Mouse (Mus musculus) kidney, adult 2 months (tissue): Measurements from ENCODE around the gene Prph. TPM values are rescaled to one million over a fixed set of nuclear protein-coding genes. Genes with fewer than 3 reads are reported as not detected.
"Not testable (repeated sequence)": the region's sequence is repeated elsewhere in the genome, so short reads cannot be mapped to it uniquely, and the experiment has no call there.

Source experiments
- DNase-seq: peaks from one replicate; pipeline ENCODE4 v3.0.0; 2021
- H3K27ac ChIP-seq: fragments of 200-500 bp; 2 replicates; pipeline ENCODE4 v1.5.1; 2012; ENCODE audit warnings: low read depth, low read length, control low read depth, inconsistent platforms; ENCODE audit not compliant: insufficient read depth
- H3K27me3 ChIP-seq: fragments of 200-500 bp; replicated peaks from 2 replicates; pipeline ENCODE4 v1.6.1; 2012; ENCODE audit warnings: mild to moderate bottlenecking, moderate library complexity, low read length, inconsistent platforms; ENCODE audit not compliant: control insufficient read depth, insufficient read depth
- H3K36me3 ChIP-seq: fragments of 200-500 bp; 2 replicates; pipeline ENCODE4 v1.6.1; 2012; ENCODE audit warnings: mild to moderate bottlenecking, moderate library complexity, low read length, inconsistent platforms; ENCODE audit not compliant: control insufficient read depth, insufficient read depth
- H3K4me1 ChIP-seq: fragments of 200-500 bp; 2 replicates; pipeline ENCODE4 v1.6.1; 2011; ENCODE audit warnings: low read length; ENCODE audit not compliant: control insufficient read depth, insufficient read depth
- H3K4me3 ChIP-seq: fragments of 200-500 bp; 2 replicates; pipeline ENCODE4 v1.5.1; 2011; ENCODE audit warnings: mild to moderate bottlenecking, low read depth, low read length, control low read depth; ENCODE audit not compliant: insufficient read depth
- CTCF ChIP-seq: fragments of 200-500 bp; conservative IDR thresholded peaks from 2 replicates; pipeline ENCODE4 v1.5.1; 2011; ENCODE audit warnings: low read depth, mild to moderate bottlenecking, control low read depth, low read length, moderate library complexity, mixed read lengths; ENCODE audit not compliant: insufficient read depth, insufficient read length
- POLR2A ChIP-seq: fragments of 200-500 bp; IDR thresholded peaks from one replicate; pipeline ENCODE4 v1.6.1; 2011; ENCODE audit warnings: low read depth, low read length, control low read depth
- WGBS: fragments of 180-500 bp; shearing (Covaris S2); methylation state at CpG from one replicate; pipeline ENCODE4 v1.1.7; 2018; 5-methylcytosine and 5-hydroxymethylcytosine counted together
- polyA plus RNA-seq: library from polyadenylated mRNA; depleted of rRNA; stranded (reverse); fragments of >200 nt; gene quantifications from 2 replicates; pipeline ENCODE4 v1.2.3, GENCODE M21; 2012

Prph gene
- polyA plus RNA-seq, 1 experiment = 3.2 TPM

- Histone ChIP-seq H3K4me3 (no peak overlapping the region), H3K27ac (no peak overlapping the region), H3K27me3 (no peaks in the 10 kb centered on the region), H3K4me1 (peaks cover 2% of the 10 kb centered on the region; the same call in 1 of the 2 replicates), H3K36me3 (peaks cover 3% of the 10 kb centered on the region; the same call in 1 of the 2 replicates)
- 71% methylated on average over 26 of the region's 26 CpGs for WGBS
- TF ChIP-seq CTCF = 0 out of 2 replicates have a peak, but pooled peaks have one; percentile 33
- TF ChIP-seq POLR2A = no peak
- no peak for DNase-seq
Measured at GRCm38 (mm10) chr15:99039996-99040919, 14.7 kb upstream of the Prph start.

GRCm38 (mm10) chr15:99040920-99041856 lies 13.8 kb upstream of the Prph start:
- H3K27me3 ChIP-seq = no peaks in the 10 kb centered on the region
- H3K4me3 ChIP-seq = no peak overlapping the region
- 25% methylated on average over 21 of the region's 21 CpGs for WGBS
- no peaks in the 10 kb centered on the region; the same call in 1 of the 2 replicates for H3K36me3 ChIP-seq
- TF ChIP-seq CTCF = no peak
- no peak for TF ChIP-seq POLR2A
- peak; percentile 43 for DNase-seq
- no peak overlapping the region for H3K27ac ChIP-seq
- peaks cover 2% of the 10 kb centered on the region; the same call in 1 of the 2 replicates for H3K4me1 ChIP-seq

- no peaks in the 10 kb centered on the region for H3K36me3 ChIP-seq
- 81% methylated on average over 5 of the region's 5 CpGs for WGBS
- H3K4me1 ChIP-seq = peaks cover 2% of the 10 kb centered on the region; the same call in 1 of the 2 replicates
- no peak overlapping the region for H3K4me3 ChIP-seq
- no peaks in the 10 kb centered on the region for H3K27me3 ChIP-seq
- no peak overlapping the region for H3K27ac ChIP-seq
- TF ChIP-seq POLR2A = no peak
- no peak for TF ChIP-seq CTCF
- no peak for DNase-seq
Measured at GRCm38 (mm10) chr15:99042334-99042733, 12.6 kb upstream of the Prph start.

- Histone ChIP-seq H3K36me3 (no peaks in the 10 kb centered on the region), H3K4me3 (no peak overlapping the region), H3K4me1 (peaks cover 2% of the 10 kb centered on the region; the same call in 1 of the 2 replicates), H3K27me3 (no peaks in the 10 kb centered on the region), H3K27ac (no peak overlapping the region)
- peak; percentile 81 for DNase-seq
- 31% methylated on average over 3 of the region's 3 CpGs for WGBS
- TF ChIP-seq CTCF (no peak), POLR2A (no peak)
Measured at GRCm38 (mm10) chr15:99044854-99045253, 10.1 kb upstream of the Prph start.

GRCm38 (mm10) chr15:99045734-99046133 lies 9.2 kb upstream of the Prph start:
- H3K4me3 ChIP-seq, H3K27me3 ChIP-seq, H3K4me1 ChIP-seq, H3K36me3 ChIP-seq, H3K27ac ChIP-seq, DNase-seq: not testable (repeated sequence)
- 64% methylated on average over 6 of the region's 6 CpGs for WGBS

- WGBS = 31% methylated on average over 13 of the region's 13 CpGs
- H3K4me3 ChIP-seq = no peak overlapping the region
Measured at GRCm38 (mm10) chr15:99049473-99050253, 5.3 kb upstream of the Prph start.

More at GRCm38 (mm10) chr15:99049473-99050253, 5.3 kb upstream of the Prph start:
- no peaks in the 10 kb centered on the region for H3K36me3 ChIP-seq
- DNase-seq = peak; percentile 71
- H3K27me3 ChIP-seq = no peaks in the 10 kb centered on the region
- no peak overlapping the region for H3K27ac ChIP-seq
- TF ChIP-seq POLR2A (no peak), CTCF (peak; percentile 52)
- H3K4me1 ChIP-seq = no peaks in the 10 kb centered on the region; the same call in 1 of the 2 replicates
